Mouse (Mus musculus): ENCODE results near the gene Bicc1.

DNA sequence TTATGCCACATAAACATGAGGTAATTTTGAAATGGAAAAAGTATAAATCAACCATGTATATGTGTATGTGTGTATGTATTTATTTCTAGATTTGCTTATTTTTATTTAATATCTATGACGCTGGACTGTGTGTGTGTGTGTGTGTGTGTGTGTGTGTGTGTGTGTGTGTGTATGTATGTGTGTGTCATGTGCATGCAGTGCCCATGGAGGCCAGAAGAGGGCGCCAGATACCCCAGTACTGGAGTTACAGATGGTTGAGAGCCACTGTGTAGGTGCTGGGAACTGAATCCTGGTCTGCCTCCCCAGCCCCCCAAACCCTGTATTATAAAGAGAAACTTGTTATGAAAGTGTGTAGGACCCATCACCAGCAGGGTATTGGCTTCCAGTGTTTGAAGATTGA, 20.6 kb upstream of the Bicc1 start:
- TF ChIP-seq CTCF (IDR thresholded peaks at IDR 0.05; ENCODE audit: control insufficient read depth, insufficient read depth, low read length), result 0 out of 2 replicates have a peak, but pooled peaks have one; percentile 22
- TF ChIP-seq POLR2A (IDR thresholded peaks at IDR 0.05; ENCODE audit: borderline replicate concordance, control insufficient read depth, low read depth, low read length), result no peak
